Mouse (Mus musculus) MEL (cell line): Measurements from ENCODE around the gene Gm27027. TPM values are rescaled to one million over a fixed set of nuclear protein-coding genes. Genes with fewer than 3 reads are reported as not detected.

ENCODE experiments used
- DNase-seq: peaks from one replicate; pipeline ENCODE4 v3.0.0; 2011; ENCODE audit warnings: low read depth, low spot score
- H3K27ac ChIP-seq: 2 replicates; pipeline ENCODE4 v1.5.1; 2012; ENCODE audit warnings: low read depth, mild to moderate bottlenecking, control low read depth, low read length, moderate library complexity; ENCODE audit not compliant: control insufficient read depth
- H3K27me3 ChIP-seq, 2 experiments: fragments of 150-350 bp in 1 of 2; sonication (generic) in 1 of 2; 2 replicates each; pipeline ENCODE4 v1.6.1; 2012; ENCODE audit warnings: low read length in 2 of 2, mild to moderate bottlenecking in 2 of 2, improper control_type of control experiment in 1 of 2, moderate library complexity in 1 of 2; ENCODE audit not compliant: insufficient read depth in 2 of 2, control insufficient read depth in 1 of 2
- H3K36me3 ChIP-seq, 2 experiments: 2 replicates each; pipeline ENCODE4 v1.6.1; 2012 to 2014; ENCODE audit warnings: low read length in 2 of 2, improper control_type of control experiment in 1 of 2, inconsistent platforms in 1 of 2, mild to moderate bottlenecking in 1 of 2; ENCODE audit not compliant: insufficient read depth in 2 of 2, control insufficient read depth in 1 of 2
- H3K4me1 ChIP-seq, 2 experiments: fragments of 150-350 bp in 1 of 2; sonication (generic) in 1 of 2; 2 replicates each; pipeline ENCODE4 v1.6.1; 2012; ENCODE audit warnings: low read length in 2 of 2, improper control_type of control experiment in 1 of 2, mild to moderate bottlenecking in 1 of 2; ENCODE audit not compliant: insufficient read depth in 2 of 2, control insufficient read depth in 1 of 2
- H3K4me3 ChIP-seq, 2 experiments: fragments of 150-350 bp in 1 of 2; sonication (generic) in 1 of 2; 2 replicates each; pipeline ENCODE4 v1.5.1; 2012; ENCODE audit warnings: low read depth in 2 of 2, low read length in 2 of 2, mild to moderate bottlenecking in 2 of 2, moderate library complexity in 2 of 2, control low read depth in 1 of 2, improper control_type of control experiment in 1 of 2; ENCODE audit not compliant: control insufficient read depth in 1 of 2, insufficient read depth in 1 of 2
- H3K79me2 ChIP-seq: 2 replicates; pipeline ENCODE4 v1.6.1; 2012; ENCODE audit warnings: mild to moderate bottlenecking, low read length, moderate library complexity; ENCODE audit not compliant: control insufficient read depth, poor library complexity, insufficient read depth
- H3K9ac ChIP-seq: 2 replicates; pipeline ENCODE4 v1.6.1; 2012; ENCODE audit warnings: low read depth, mild to moderate bottlenecking, control low read depth, low read length, moderate library complexity; ENCODE audit not compliant: control insufficient read depth, poor library complexity, severe bottlenecking
- H3K9me3 ChIP-seq: fragments of 150-350 bp; sonication (generic); replicated peaks from 2 replicates; pipeline ENCODE4 v1.6.1; 2012; ENCODE audit warnings: mild to moderate bottlenecking, low read length, improper control_type of control experiment, moderate library complexity; ENCODE audit not compliant: insufficient read depth
- CHD1 ChIP-seq: IDR thresholded peaks from 2 replicates; pipeline ENCODE4 v1.6.1; 2012; ENCODE audit warnings: low read depth, mild to moderate bottlenecking, inconsistent platforms, low read length, improper control_type of control experiment
- CHD2 ChIP-seq: IDR thresholded peaks from 2 replicates; pipeline ENCODE4 v1.6.1; 2011; ENCODE audit warnings: low read length, improper control_type of control experiment
- ETS1 ChIP-seq: IDR thresholded peaks from 2 replicates; pipeline ENCODE4 v1.6.1; 2012; ENCODE audit warnings: low read depth, mild to moderate bottlenecking, inconsistent platforms, low read length, improper control_type of control experiment, moderate library complexity
- GATA1 ChIP-seq: IDR thresholded peaks from 2 replicates; pipeline ENCODE4 v1.6.1; 2011; ENCODE audit warnings: low read depth, low read length, improper control_type of control experiment
- HCFC1 ChIP-seq: IDR thresholded peaks from 2 replicates; pipeline ENCODE4 v1.6.1; 2012; ENCODE audit warnings: low read depth, mild to moderate bottlenecking, inconsistent platforms, low read length, improper control_type of control experiment, moderate library complexity
- JUND ChIP-seq: IDR thresholded peaks from 2 replicates; pipeline ENCODE4 v1.6.1; 2011; ENCODE audit warnings: low read depth, mild to moderate bottlenecking, improper control_type of control experiment, low read length
- KAT2A ChIP-seq: conservative IDR thresholded peaks from 2 replicates; pipeline ENCODE4 v1.6.1; 2012; ENCODE audit warnings: low read depth, low read length, improper control_type of control experiment, inconsistent platforms
- MAFK ChIP-seq: IDR thresholded peaks from 2 replicates; pipeline ENCODE4 v1.6.1; 2011; ENCODE audit warnings: low read depth, mild to moderate bottlenecking, low read length, improper control_type of control experiment, borderline replicate concordance
- MAZ ChIP-seq: IDR thresholded peaks from 2 replicates; pipeline ENCODE4 v1.6.1; 2012; ENCODE audit warnings: low read depth, mild to moderate bottlenecking, inconsistent platforms, low read length, improper control_type of control experiment
- MYB ChIP-seq: IDR thresholded peaks from 2 replicates; pipeline ENCODE4 v1.6.1; 2011; ENCODE audit warnings: mild to moderate bottlenecking, low read depth, low read length, improper control_type of control experiment
- MYC ChIP-seq: IDR thresholded peaks from 2 replicates; pipeline ENCODE4 v1.6.1; 2011; ENCODE audit warnings: low read depth, mild to moderate bottlenecking, low read length, improper control_type of control experiment, moderate library complexity
- NELFE ChIP-seq: IDR thresholded peaks from 2 replicates; pipeline ENCODE4 v1.6.1; 2011; ENCODE audit warnings: low read depth, low read length, improper control_type of control experiment
- SIN3A ChIP-seq: IDR thresholded peaks from 2 replicates; pipeline ENCODE4 v1.6.1; 2012; ENCODE audit warnings: low read length, improper control_type of control experiment, inconsistent platforms
- TAL1 ChIP-seq: IDR thresholded peaks from 2 replicates; pipeline ENCODE4 v1.6.1; 2012; ENCODE audit warnings: mild to moderate bottlenecking, inconsistent platforms, low read length, moderate library complexity, mixed read lengths
- TBP ChIP-seq: IDR thresholded peaks from 2 replicates; pipeline ENCODE4 v1.8.0; 2011; ENCODE audit warnings: low read depth, low read length, improper control_type of control experiment
- TCF12 ChIP-seq: IDR thresholded peaks from 2 replicates; pipeline ENCODE4 v1.6.1; 2014; ENCODE audit warnings: low read depth, mild to moderate bottlenecking, inconsistent platforms, low read length, improper control_type of control experiment, moderate library complexity
- ZC3H11A ChIP-seq: IDR thresholded peaks from 2 replicates; pipeline ENCODE4 v1.6.1; 2012; ENCODE audit warnings: low read depth, mild to moderate bottlenecking, inconsistent platforms, low read length, improper control_type of control experiment
- ZNF384 ChIP-seq: IDR thresholded peaks from 2 replicates; pipeline ENCODE4 v1.6.1; 2012; ENCODE audit warnings: low read depth, mild to moderate bottlenecking, inconsistent platforms, low read length, improper control_type of control experiment
- polyA plus RNA-seq, 2 experiments: library from polyadenylated mRNA; stranded (reverse) in 1 of 2; unstranded in 1 of 2; fragments of >175 nt in 1 of 2; fragments of >200 nt in 1 of 2; gene quantifications; 2 replicates each; pipeline versions ENCODE4 v1.2.1 to v1.2.4; 2012; ENCODE audit warnings: low replicate concordance in 2 of 2, low read depth in 1 of 2; ENCODE audit not compliant: insufficient read length in 2 of 2, insufficient read depth in 1 of 2, missing spikeins in 1 of 2
- total RNA-seq: library from RNA; depleted of rRNA; stranded (reverse); fragments of 300-350 nt; gene quantifications from 2 replicates; pipeline ENCODE4 v1.2.3, GENCODE M21; 2012

Gm27027 gene
- total and polyA plus RNA-seq, 3 experiments = not detected

DNA sequence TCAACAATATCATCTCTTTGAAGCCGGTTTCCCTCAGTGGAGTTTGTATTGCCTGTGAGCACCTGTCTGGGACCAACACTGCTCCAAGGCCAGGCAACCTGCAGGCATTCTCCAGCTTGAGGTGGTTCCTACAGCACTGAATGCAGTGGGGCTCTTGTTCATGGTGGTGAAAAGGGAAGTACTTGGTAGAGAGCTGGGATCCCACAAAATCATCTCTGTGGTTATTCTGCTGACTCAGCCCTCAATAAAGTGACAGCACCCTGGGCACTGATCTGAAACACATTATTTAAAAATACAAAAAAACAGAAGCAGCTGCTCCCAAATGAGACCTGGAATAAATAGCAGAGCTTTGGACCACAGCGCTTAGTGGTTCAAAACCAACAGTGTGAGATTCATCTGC is 7.7 kb downstream of the Gm27027 start:
- H3K4me1 ChIP-seq = peaks cover 0 to 4% of the 10 kb centered on the region in 2 experiments; a peak in 1 of 4 replicates
- H3K36me3 ChIP-seq = no peaks in the 10 kb centered on the region

DNA sequence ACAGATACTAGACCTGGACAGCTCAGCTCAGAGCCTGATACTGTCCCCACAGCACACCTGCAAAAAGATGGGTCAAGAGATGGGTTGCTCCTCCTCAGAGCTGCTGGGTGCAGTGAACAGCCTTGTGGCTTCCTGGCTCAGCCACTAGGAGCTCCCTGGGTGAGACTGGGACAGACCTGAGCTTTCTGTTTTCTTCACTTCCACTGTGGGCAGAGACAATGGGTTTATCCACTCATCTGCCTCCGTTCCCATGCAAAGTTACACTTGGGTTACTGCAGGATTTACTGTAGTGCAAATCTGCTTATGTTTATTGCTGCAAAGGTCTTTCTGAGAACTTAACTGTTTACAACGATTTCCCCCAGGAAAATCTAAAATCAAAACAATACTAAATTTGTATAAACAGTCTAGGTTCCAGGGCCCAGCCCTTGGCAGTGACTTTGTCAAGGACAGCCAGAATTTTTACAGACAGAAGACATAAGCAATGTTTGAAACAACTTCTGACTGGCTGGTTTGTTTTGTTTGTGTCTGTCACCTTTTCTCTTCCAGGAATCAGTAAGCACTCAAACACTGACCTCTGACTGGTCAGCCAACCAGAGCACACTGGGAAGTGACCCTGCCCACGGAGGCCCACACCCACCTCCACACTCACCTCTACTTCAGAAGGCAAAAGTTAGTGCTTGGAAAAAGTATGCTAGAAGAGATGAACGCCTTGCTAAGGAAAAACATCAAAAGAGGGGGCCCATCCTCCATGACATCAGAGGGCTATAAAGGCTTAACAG is 13.5 kb downstream of the Gm27027 start:
- Histone ChIP-seq H3K27ac (no peak overlapping the region), H3K36me3 (no peaks in the 10 kb centered on the region), H3K4me3 (no peak overlapping the region), H3K79me2 (no peaks in the 10 kb centered on the region), H3K9ac (no peak overlapping the region), H3K9me3 (no peaks in the 10 kb centered on the region), H3K4me1 (no peaks in the 10 kb centered on the region), H3K27me3 (peaks cover 0 to 12% of the 10 kb centered on the region in 2 experiments)
- no peak for DNase-seq
- TF ChIP-seq MAZ (no peak), MYC (no peak), SIN3A (no peak), NELFE (no peak), ZNF384 (no peak), CHD2 (no peak), HCFC1 (no peak), ETS1 (no peak), KAT2A (no peak), JUND (no peak), TCF12 (no peak), MAFK (no peak), MYB (no peak), GATA1 (no peak)

More for the DNA sequence above, 7.7 kb downstream of the Gm27027 start:
- no peaks in the 10 kb centered on the region for H3K79me2 ChIP-seq
- H3K9ac ChIP-seq = no peak overlapping the region
- TF ChIP-seq TCF12 (no peak), ETS1 (no peak), ZC3H11A (no peak), MAFK (peak; percentile 89), CHD1 (no peak), TAL1 (no peak), TBP (no peak)
- DNase-seq = peak; percentile 56
- H3K9me3 ChIP-seq = no peaks in the 10 kb centered on the region
- H3K27me3 ChIP-seq = peaks cover 3 to 13% of the 10 kb centered on the region in 2 experiments
- H3K4me3 ChIP-seq = no peak overlapping the region
- no peak overlapping the region for H3K27ac ChIP-seq
